Mouse (Mus musculus) midbrain, embryonic 15.5 days (tissue): ENCODE measurements around the gene Alpk1. TPM values are rescaled to one million over a fixed set of nuclear protein-coding genes. Genes with fewer than 3 reads are reported as not detected.

Experiments
- ATAC-seq: fragments of 200-750 bp; cut with Nextera tagmentation; replicated peaks from 2 replicates; pipeline ENCODE4 v1.8.0; 2017; ENCODE audit warnings: moderate TSS enrichment
- H3K27ac ChIP-seq: fragments of 300-500 bp; sonication (generic); 2 replicates; pipeline ENCODE4 v1.5.1; 2015; ENCODE audit warnings: mild to moderate bottlenecking, inconsistent platforms
- H3K27me3 ChIP-seq: fragments of 300-500 bp; sonication (generic); replicated peaks from 2 replicates; pipeline ENCODE4 v1.6.1; 2015; ENCODE audit warnings: inconsistent platforms
- H3K36me3 ChIP-seq: fragments of 300-500 bp; sonication (generic); replicated peaks from 2 replicates; pipeline ENCODE4 v1.6.1; 2015; ENCODE audit warnings: inconsistent platforms
- H3K4me1 ChIP-seq: fragments of 300-500 bp; sonication (generic); 2 replicates; pipeline ENCODE4 v1.6.1; 2015; ENCODE audit warnings: inconsistent platforms
- H3K4me2 ChIP-seq: fragments of 300-500 bp; sonication (generic); 2 replicates; pipeline ENCODE4 v1.6.1; 2015; ENCODE audit warnings: inconsistent platforms, mild to moderate bottlenecking, moderate library complexity
- H3K4me3 ChIP-seq: fragments of 300-500 bp; sonication (generic); 2 replicates; pipeline ENCODE4 v1.5.1; 2015; ENCODE audit warnings: mild to moderate bottlenecking, inconsistent platforms
- H3K9ac ChIP-seq: fragments of 300-500 bp; sonication (generic); 2 replicates; pipeline ENCODE4 v1.6.1; 2015; ENCODE audit warnings: mild to moderate bottlenecking, inconsistent platforms
- H3K9me3 ChIP-seq: fragments of 300-500 bp; sonication (generic); 2 replicates; pipeline ENCODE4 v1.6.1; 2016; ENCODE audit warnings: inconsistent platforms
- WGBS: fragments of 180-500 bp; shearing (Covaris S2); methylation state at CpG from one replicate; pipeline ENCODE4 v1.1.7; 2015; ENCODE audit warnings: mixed read lengths; 5-methylcytosine and 5-hydroxymethylcytosine counted together
- polyA plus RNA-seq: library from polyadenylated mRNA; unstranded; fragments of >200 nt; fragmentation: Nextera tagmentation; extraction: Ambion mirVana; gene quantifications from 2 replicates; pipeline ENCODE4 v1.2.1, GENCODE M21; 2015

The Alpk1 gene
- polyA plus RNA-seq, 1 experiment from 2014 or later: 0.45 TPM

GRCm38 (mm10) chr3:127627956-127628310 is 152.4 kb downstream of the Alpk1 start:
- Histone ChIP-seq H3K4me3 (no peak overlapping the region), H3K27me3 (peaks cover 62% of the 10 kb centered on the region), H3K36me3 (no peaks in the 10 kb centered on the region), H3K9ac (no peak overlapping the region), H3K9me3 (no peaks in the 10 kb centered on the region), H3K4me1 (peaks cover 45% of the 10 kb centered on the region), H3K4me2 (peak overlapping the region; percentile 32; the same call in 1 of the 2 replicates), H3K27ac (no peak overlapping the region)
- 0% methylated on average over 9 of the region's 9 CpGs for WGBS
- ATAC-seq: no peak

- Histone ChIP-seq H3K4me1 (peaks cover 40% of the 10 kb centered on the region), H3K27ac (no peak overlapping the region), H3K4me3 (no peak overlapping the region), H3K27me3 (peaks cover 59% of the 10 kb centered on the region), H3K9me3 (no peaks in the 10 kb centered on the region), H3K4me2 (peak overlapping the region; percentile 32; the same call in 1 of the 2 replicates), H3K9ac (no peak overlapping the region), H3K36me3 (no peaks in the 10 kb centered on the region)
- no peak; the same call in 1 of the 2 replicates for ATAC-seq
- WGBS: under 1% methylated on average over 28 of the region's 28 CpGs
Observed at GRCm38 (mm10) chr3:127627151-127627955, 153.0 kb downstream of the Alpk1 start.

- H3K4me2 ChIP-seq: no peak overlapping the region
- 8% methylated on average over 3 of the region's 3 CpGs for WGBS
- H3K4me3 ChIP-seq: no peak overlapping the region
- no peaks in the 10 kb centered on the region for H3K9me3 ChIP-seq
- H3K9ac ChIP-seq: no peak overlapping the region
- no peaks in the 10 kb centered on the region for H3K36me3 ChIP-seq
- no peak for ATAC-seq
- peaks cover 62% of the 10 kb centered on the region for H3K27me3 ChIP-seq
- H3K4me1 ChIP-seq: peaks cover 32% of the 10 kb centered on the region
- H3K27ac ChIP-seq: no peak overlapping the region
Observed at GRCm38 (mm10) chr3:127626524-127626923, 153.8 kb downstream of the Alpk1 start.

- H3K27ac ChIP-seq: no peak overlapping the region
- H3K9ac ChIP-seq: no peak overlapping the region; the same call in 1 of the 2 replicates
- ATAC-seq: peak; percentile 52
- no peaks in the 10 kb centered on the region for H3K9me3 ChIP-seq
- peaks cover 27% of the 10 kb centered on the region; the same call in 1 of the 2 replicates for H3K4me1 ChIP-seq
- H3K4me3 ChIP-seq: peak overlapping the region; percentile 39
- under 1% methylated on average over 28 of the region's 28 CpGs for WGBS
- H3K4me2 ChIP-seq: peak overlapping the region; percentile 61
- peaks cover 61% of the 10 kb centered on the region for H3K27me3 ChIP-seq
- no peaks in the 10 kb centered on the region for H3K36me3 ChIP-seq
Observed at GRCm38 (mm10) chr3:127625701-127626399, 154.5 kb downstream of the Alpk1 start.

GRCm38 (mm10) chr3:127625296-127625695 is 155.0 kb downstream of the Alpk1 start:
- peak; percentile 86 for ATAC-seq
- H3K9me3 ChIP-seq: no peaks in the 10 kb centered on the region
- peak overlapping the region; percentile 61 for H3K4me2 ChIP-seq
- H3K27me3 ChIP-seq: peaks cover 60% of the 10 kb centered on the region
- H3K27ac ChIP-seq: no peak overlapping the region
- no peak overlapping the region; the same call in 1 of the 2 replicates for H3K9ac ChIP-seq
- H3K36me3 ChIP-seq: no peaks in the 10 kb centered on the region
- peaks cover 27% of the 10 kb centered on the region; the same call in 1 of the 2 replicates for H3K4me1 ChIP-seq
- WGBS: under 1% methylated on average over 36 of the region's 36 CpGs
- peak overlapping the region; percentile 39 for H3K4me3 ChIP-seq

Other genes starting within 250 kb of the Alpk1 start
- gene Larp7, start 227.2 kb downstream of the Alpk1 start, polyA plus RNA-seq: 25.3 and 26.0 TPM in 2 replicates
- 2.8 and 3.3 TPM in 2 replicates for gene Zgrf1, start 227.0 kb downstream of the Alpk1 start, polyA plus RNA-seq
- 15.1 and 16.5 TPM in 2 replicates for gene Neurog2, start 147.4 kb downstream of the Alpk1 start, polyA plus RNA-seq
- 3.3 and 3.7 TPM in 2 replicates for gene Tifa, start 9.3 kb upstream of the Alpk1 start, polyA plus RNA-seq
- gene Ap1ar, start 57.0 kb upstream of the Alpk1 start, polyA plus RNA-seq: 95.0 and 100 TPM in 2 replicates
- gene Fam241a, start 115.8 kb upstream of the Alpk1 start, polyA plus RNA-seq: 7.1 and 8.5 TPM in 2 replicates